Mouse (Mus musculus) natural killer cell, adult 2 months (primary cell): ENCODE measurements around the gene Obp2a.
"Not testable (repeated sequence)": the region's sequence is repeated elsewhere in the genome, so short reads cannot be mapped to it uniquely, and the experiment has no call there.

ENCODE experiments used
- DNase-seq, 2 experiments: peaks; one replicate each; pipeline ENCODE4 v3.0.0; 2022; ENCODE audit warnings: low spot score in 2 of 2

Gene Obp2a

DNA sequence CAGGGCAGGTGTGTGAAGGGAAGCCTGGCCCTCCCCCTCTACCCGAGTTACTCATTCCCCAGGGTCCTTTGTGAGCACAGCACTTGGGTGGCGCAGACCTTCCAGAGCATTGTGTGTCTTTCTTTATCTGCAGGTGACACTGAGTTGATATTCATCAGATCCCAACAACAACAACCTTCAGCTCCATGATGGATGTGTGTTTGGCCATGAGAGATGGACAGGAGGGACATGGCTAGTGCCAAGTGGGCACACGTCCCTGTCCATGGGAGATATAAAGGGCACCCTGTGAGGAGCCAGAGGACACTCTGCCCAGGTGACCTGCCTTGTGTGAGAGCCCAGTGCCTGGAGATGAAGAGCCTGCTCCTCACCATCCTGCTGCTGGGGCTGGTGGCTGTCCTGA lies at the start of gene Obp2a:
Obp2a (plus strand) TSS at position 301 of the 400 bp plus-strand sequence.
- not testable (repeated sequence) for DNase-seq

- no peak for DNase-seq
Observed at GRCm38 (mm10) chr2:25652902-25653301, 46.9 kb upstream of the Obp2a start, which contains the start of gene Lcn8. Lcn8 (plus strand) TSS chr2:25653120.

GRCm38 (mm10) chr2:25654502-25654901 lies 45.3 kb upstream of the Obp2a start:
- no peak for DNase-seq

DNA sequence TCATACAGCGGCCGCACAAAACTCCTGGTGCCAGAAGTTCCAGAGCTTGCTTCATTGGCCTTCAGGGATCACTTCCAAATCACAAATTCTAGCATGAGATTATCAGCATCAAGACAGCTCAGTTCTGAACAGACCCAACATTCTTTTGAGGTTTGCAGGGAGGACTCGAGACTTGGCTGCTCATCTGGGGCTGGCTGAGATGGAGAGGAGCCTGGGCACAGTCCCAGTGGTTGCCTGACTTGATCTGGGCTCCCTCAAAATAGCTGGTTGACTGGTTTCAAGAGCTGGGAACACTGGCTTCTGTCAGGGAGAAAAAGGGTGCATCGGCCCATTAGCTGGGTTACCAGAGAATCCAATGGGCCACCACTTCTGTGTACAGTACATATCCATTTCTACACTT lies 43.2 kb upstream of the Obp2a start:
- no peak for DNase-seq

DNA sequence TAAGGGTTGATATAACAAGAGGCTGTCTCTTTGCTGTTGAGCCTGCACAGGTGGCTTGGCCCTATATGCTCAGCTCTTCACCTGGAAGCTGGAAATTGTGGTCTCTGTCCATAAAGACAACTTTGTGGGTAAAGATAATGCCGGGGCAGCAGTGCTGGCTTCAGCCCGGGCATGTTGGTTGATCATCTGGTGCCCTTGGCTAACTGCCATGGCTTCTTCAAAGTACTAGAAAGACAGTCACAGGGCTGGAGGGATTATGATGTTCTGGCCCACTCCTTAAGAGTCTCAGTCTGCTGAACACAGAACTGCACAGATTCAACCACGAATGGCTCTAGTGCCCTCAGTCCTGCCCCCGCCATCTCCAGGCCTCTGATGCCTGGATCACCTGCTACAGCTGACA lies 42.6 kb upstream of the Obp2a start:
- DNase-seq, result no peak

DNA sequence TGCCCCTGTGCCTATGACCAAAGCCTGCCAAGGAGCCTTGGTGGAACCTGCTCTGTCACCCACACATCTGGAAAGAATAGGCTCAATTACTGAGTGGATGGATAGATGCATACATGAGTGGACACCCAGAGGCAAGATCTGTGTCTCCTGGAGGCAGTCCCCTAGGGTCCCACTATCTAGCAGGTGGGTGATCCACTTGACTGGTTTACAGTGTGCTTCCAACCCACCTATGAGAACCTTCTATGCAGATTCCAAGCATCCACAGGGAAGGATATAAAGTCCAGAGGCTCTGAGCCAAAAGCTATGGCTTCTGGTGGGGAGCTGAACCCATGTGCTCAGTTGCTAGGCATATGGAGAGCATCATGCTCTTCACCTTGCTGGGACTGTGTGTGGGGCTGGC lies 42.2 kb upstream of the Obp2a start, which contains the start of gene Lcn5:
Lcn5 (plus strand) TSS at position 301 of the 400 bp plus-strand sequence.
- DNase-seq, result no peak

- no peak for DNase-seq
Observed at GRCm38 (mm10) chr2:25660279-25660678, 39.6 kb upstream of the Obp2a start.

- no peak for DNase-seq
Observed at GRCm38 (mm10) chr2:25661245-25661970, 38.4 kb upstream of the Obp2a start.

DNA sequence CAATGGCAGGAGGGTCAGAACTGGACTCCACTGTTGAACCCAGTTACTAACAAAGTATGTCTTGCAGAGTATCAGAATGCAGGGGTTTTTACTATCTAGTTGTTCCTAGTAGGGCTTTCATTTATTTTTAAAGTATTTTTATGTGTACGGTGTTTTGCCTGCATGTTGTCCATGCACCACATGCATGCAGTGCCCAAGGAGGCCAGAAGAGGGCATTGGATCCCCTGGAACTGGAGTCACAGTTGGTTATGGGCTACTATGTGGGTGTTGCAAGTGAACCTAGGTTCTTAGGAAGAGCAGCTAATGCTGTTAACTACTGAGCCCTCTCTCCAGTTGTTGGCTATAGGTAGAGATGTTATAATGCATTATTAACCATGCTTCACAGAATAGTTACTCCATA lies 36.3 kb upstream of the Obp2a start:
- DNase-seq, result peak in 1 of 2 experiments; percentile 34

GRCm38 (mm10) chr2:25664125-25664524 lies 35.7 kb upstream of the Obp2a start:
- no peak for DNase-seq

GRCm38 (mm10) chr2:25666516-25666915 lies 33.3 kb upstream of the Obp2a start:
- DNase-seq, result no peak

- no peak for DNase-seq
Observed at GRCm38 (mm10) chr2:25676486-25676885, 23.4 kb upstream of the Obp2a start, which contains the start of gene Lcn6. Lcn6 (plus strand) TSS chr2:25676786.

DNA sequence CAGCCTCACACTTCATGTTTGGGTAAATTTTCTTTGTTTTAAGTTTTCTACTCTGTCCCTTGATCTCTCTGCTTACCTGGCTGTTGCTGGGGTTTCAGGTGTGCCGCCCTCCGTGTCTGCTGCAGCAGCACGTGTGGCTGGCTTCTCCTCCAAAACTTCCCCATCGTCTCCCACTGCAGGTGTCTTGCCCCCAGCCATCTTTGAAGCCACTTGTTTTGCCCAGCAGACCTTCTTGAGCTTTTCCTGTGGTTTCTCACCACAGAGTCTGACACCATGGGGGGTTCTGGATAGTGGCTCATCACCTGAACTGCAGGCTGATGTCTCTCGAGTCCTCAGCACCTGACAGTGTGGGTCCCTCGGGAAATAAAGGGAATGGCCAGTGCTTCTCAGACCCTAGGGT lies 20.3 kb upstream of the Obp2a start:
- no peak for DNase-seq

- no peak for DNase-seq
Observed at GRCm38 (mm10) chr2:25682426-25682825, 17.4 kb upstream of the Obp2a start, which contains the start of gene Lcn10. Lcn10 (plus strand) TSS chr2:25682726.

- no peak for DNase-seq
Observed at GRCm38 (mm10) chr2:25686941-25687340, 12.9 kb upstream of the Obp2a start.

- DNase-seq, result peak in 1 of 2 experiments; percentile 42
Observed at GRCm38 (mm10) chr2:25694605-25695004, 5.2 kb upstream of the Obp2a start.

- DNase-seq, result no peak
Observed at GRCm38 (mm10) chr2:25696951-25697350, 2.9 kb upstream of the Obp2a start.

- DNase-seq, result no peak
Observed at GRCm38 (mm10) chr2:25698696-25699095, 1.1 kb upstream of the Obp2a start.

- DNase-seq, result no peak
Observed at GRCm38 (mm10) chr2:25701001-25701400, 1.2 kb downstream of the Obp2a start.

DNA sequence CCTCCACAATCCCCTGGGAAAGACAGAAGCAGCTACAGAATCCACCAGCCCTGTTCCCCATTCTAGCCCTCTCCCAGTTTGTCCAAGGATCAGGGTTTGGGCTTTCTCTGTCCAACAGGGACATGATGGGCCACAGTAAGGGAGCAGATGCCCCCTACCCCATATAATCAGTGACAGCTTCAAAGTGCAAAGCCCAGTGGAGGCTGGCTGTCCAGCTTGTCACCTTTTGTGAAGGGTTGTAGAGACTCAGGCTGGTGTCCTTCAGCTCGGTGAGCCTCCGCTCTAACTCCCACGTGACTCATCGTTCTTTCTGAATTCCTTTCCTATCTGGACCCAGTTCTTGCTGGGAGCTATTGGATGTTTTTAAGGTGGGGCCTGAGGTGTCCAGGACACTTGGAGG lies 3.9 kb downstream of the Obp2a start:
- no peak for DNase-seq

DNA sequence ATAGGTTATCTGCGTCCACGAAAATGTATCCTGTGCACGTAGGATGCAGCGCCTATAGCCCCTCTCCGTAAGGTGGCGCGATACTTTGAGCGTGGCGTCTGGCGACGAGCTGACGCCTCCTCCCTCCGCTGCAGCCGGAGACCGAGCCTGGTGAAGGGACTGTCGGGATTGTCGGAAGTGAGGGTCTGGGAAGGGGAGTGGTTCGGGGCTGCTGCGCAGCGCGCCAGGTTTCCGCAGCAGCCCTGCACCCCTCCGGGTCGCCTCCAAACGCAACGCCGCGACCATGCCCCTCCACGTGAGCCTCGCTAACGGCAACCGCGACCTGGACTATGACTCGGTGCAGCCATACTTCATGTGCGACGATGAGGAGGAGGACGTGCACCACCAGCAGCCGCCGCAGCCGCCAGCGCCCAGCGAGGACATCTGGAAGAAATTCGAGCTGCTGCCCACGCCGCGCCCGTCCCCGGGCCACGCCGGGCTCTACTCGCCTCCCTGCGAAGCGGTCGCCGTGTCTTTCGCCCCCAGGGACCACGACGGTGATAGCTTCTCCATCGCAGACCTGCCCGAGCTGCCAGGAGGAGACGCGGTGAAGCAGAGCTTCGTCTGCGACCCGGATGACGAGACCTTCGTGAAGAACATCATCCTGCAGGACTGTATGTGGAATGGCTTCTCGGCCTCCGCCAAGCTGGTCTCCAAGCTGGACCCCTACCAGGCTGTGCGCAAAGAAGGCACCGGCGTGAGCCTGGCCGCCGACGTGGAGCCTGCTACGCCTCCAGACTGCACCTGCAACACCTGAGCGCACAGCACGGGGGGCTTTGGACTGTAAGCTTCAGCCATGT lies 7.0 kb downstream of the Obp2a start, which contains the start of gene Bmyc:
Bmyc (plus strand) TSS at position 97 of the 839 bp plus-strand sequence.
- peak in 1 of 2 experiments; percentile 54 for DNase-seq

- DNase-seq, result peak in 1 of 2 experiments; percentile 27
Observed at GRCm38 (mm10) chr2:25708121-25708520, 8.3 kb downstream of the Obp2a start.
